Mouse (Mus musculus) bone marrow, adult 2 months (tissue): Measurements from ENCODE around the gene Galnt16.

Source experiments
- CTCF ChIP-seq: fragments of 200-500 bp; IDR thresholded peaks from 2 replicates; pipeline ENCODE4 v1.5.1; 2011; ENCODE audit warnings: low read length, control low read depth; ENCODE audit not compliant: control insufficient read depth, insufficient read depth
- POLR2A ChIP-seq: fragments of 200-500 bp; IDR thresholded peaks from 2 replicates; pipeline ENCODE4 v1.6.1; 2011; ENCODE audit warnings: low read depth, mild to moderate bottlenecking, control low read depth, low read length, borderline replicate concordance; ENCODE audit not compliant: control insufficient read depth

GRCm38 (mm10) chr12:80565793-80566192 lies 47.7 kb downstream of the Galnt16 start:
- no peak for TF ChIP-seq POLR2A
- no peak for TF ChIP-seq CTCF
